Mouse (Mus musculus) adrenal gland, postnatal 4 days (tissue): ENCODE measurements around the gene Cox7c. TPM values are rescaled to one million over a fixed set of nuclear protein-coding genes. Genes with fewer than 3 reads are reported as not detected.
"Not testable (repeated sequence)": the region's sequence is repeated elsewhere in the genome, so short reads cannot be mapped to it uniquely, and the experiment has no call there.

Experiments
- DNase-seq, 2 experiments: peaks; one replicate each; pipeline ENCODE4 v3.0.0; 2021 to 2022; ENCODE audit warnings: low spot score in 2 of 2, mixed read lengths in 2 of 2
- long read RNA-seq, 2 experiments: library from polyadenylated mRNA; stranded (forward); transcript quantifications; one replicate each; pipeline ENCODE4 v2.0.0; 2021
- total RNA-seq, 2 experiments: library from RNA; stranded (reverse); gene quantifications; 2 replicates each; pipeline ENCODE4 v1.2.3; 2021

Gene Cox7c
- 100 to 1,000 TPM; 421 to 481 TPM for total RNA-seq
- long read RNA-seq, experiment 1, transcript Cox7c-203 (3 exons, 540 nt), result major isoform, 551 of 577 reads
- long read RNA-seq, experiment 1, transcript Cox7c-201 (3 exons, 315 nt), result minor isoform, 13 of 577 reads
- long read RNA-seq, experiment 1, transcript Cox7c-204 (2 exons, 709 nt), result minor isoform, 9 of 577 reads
- long read RNA-seq, experiment 1, partial matches to known transcripts, result 0 of 577 reads
- long read RNA-seq, experiment 1, other reads (novel, unspliced or antisense), result 2 of 577 reads
- long read RNA-seq, experiment 2, transcript Cox7c-204 (2 exons, 709 nt), result minor isoform, 13 of 366 reads
- long read RNA-seq, experiment 2, transcript Cox7c-203 (3 exons, 540 nt), result major isoform, 346 of 366 reads
- long read RNA-seq, experiment 2, partial matches to known transcripts, result 1 of 366 reads
- long read RNA-seq, experiment 2, other reads (novel, unspliced or antisense), result 3 of 366 reads

GRCm38 (mm10) chr13:86046254-86046951, at the start of gene Cox7c:
TSS of gene Cox7c (minus strand) at chr13:86046904.
- DNase-seq, result peak; percentile 32 to 57

- no peak for DNase-seq
These were observed 21.5 kb upstream of the Cox7c start for GRCm38 (mm10) chr13:86068011-86068724.

- DNase-seq, result no peak
These were observed 20.8 kb upstream of the Cox7c start for GRCm38 (mm10) chr13:86067508-86067907.

GRCm38 (mm10) chr13:86054091-86054490, 7.4 kb upstream of the Cox7c start:
- DNase-seq, result not testable (repeated sequence)

GRCm38 (mm10) chr13:86004907-86005675, 41.6 kb downstream of the Cox7c start:
- no peak for DNase-seq
